Mouse (Mus musculus) ES-E14 (cell line): ENCODE measurements around the gene Rras. TPM values are rescaled to one million over a fixed set of nuclear protein-coding genes. Genes with fewer than 3 reads are reported as not detected.

Experiments
- DNase-seq: peaks from one replicate; pipeline ENCODE4 v3.0.0-alpha.2; 2013; ENCODE audit warnings: low read depth, low spot score
- H3K27ac ChIP-seq: 2 replicates; pipeline ENCODE4 v1.5.1; 2012; ENCODE audit warnings: low read depth, mild to moderate bottlenecking, low read length, moderate library complexity, mixed read lengths; ENCODE audit not compliant: poor library complexity, insufficient read depth, severe bottlenecking
- H3K36me3 ChIP-seq: 2 replicates; pipeline ENCODE4 v1.6.1; 2012; ENCODE audit warnings: mild to moderate bottlenecking, low read length, moderate library complexity, mixed read lengths; ENCODE audit not compliant: control insufficient read depth, poor library complexity, insufficient read depth, severe bottlenecking
- H3K4me1 ChIP-seq, 2 experiments: fragments of 150-350 bp in 1 of 2; sonication (generic) in 1 of 2; 2 replicates each; pipeline ENCODE4 v1.6.1; 2012; ENCODE audit warnings: low read length in 2 of 2, mild to moderate bottlenecking in 1 of 2, mixed read lengths in 1 of 2; ENCODE audit not compliant: control insufficient read depth in 2 of 2, insufficient read depth in 2 of 2, poor library complexity in 1 of 2
- H3K4me3 ChIP-seq, 2 experiments: fragments of 150-350 bp in 1 of 2; sonication (generic) in 1 of 2; 2 replicates each; pipeline ENCODE4 v1.5.1; 2012; ENCODE audit warnings: low read length in 2 of 2, low read depth in 1 of 2, mild to moderate bottlenecking in 1 of 2, mixed read lengths in 1 of 2; ENCODE audit not compliant: insufficient read depth in 1 of 2, poor library complexity in 1 of 2, severe bottlenecking in 1 of 2
- H3K9ac ChIP-seq: 2 replicates; pipeline ENCODE4 v1.6.1; 2012; ENCODE audit warnings: low read depth, mild to moderate bottlenecking, low read length, mixed read lengths; ENCODE audit not compliant: poor library complexity, insufficient read depth, severe bottlenecking
- H3K9me3 ChIP-seq: fragments of 150-350 bp; sonication (generic); 2 replicates; pipeline ENCODE4 v1.6.1; 2012; ENCODE audit warnings: low read depth, mild to moderate bottlenecking, low read length; ENCODE audit not compliant: control insufficient read depth, insufficient read depth
- CHD2 ChIP-seq: IDR thresholded peaks from 2 replicates; pipeline ENCODE4 v1.6.1; 2014; ENCODE audit warnings: mild to moderate bottlenecking, low read depth, low read length, inconsistent platforms
- HCFC1 ChIP-seq: IDR thresholded peaks from 2 replicates; pipeline ENCODE4 v1.6.1; 2012; ENCODE audit warnings: low read length, inconsistent platforms, borderline replicate concordance; ENCODE audit not compliant: insufficient read depth
- MAFK ChIP-seq: IDR thresholded peaks from 2 replicates; pipeline ENCODE4 v1.6.1; 2014; ENCODE audit warnings: mild to moderate bottlenecking, low read depth, low read length, inconsistent platforms; ENCODE audit not compliant: insufficient read depth
- ZC3H11A ChIP-seq: IDR thresholded peaks from 2 replicates; pipeline ENCODE4 v1.6.1; 2012; ENCODE audit warnings: low read depth, mild to moderate bottlenecking, inconsistent platforms, low read length, borderline replicate concordance
- ZNF384 ChIP-seq: IDR thresholded peaks from 2 replicates; pipeline ENCODE4 v1.6.1; 2012; ENCODE audit warnings: low read depth, low read length, inconsistent platforms
- in situ Hi-C, 2 experiments: fragments of 600-800 bp; cut with MboI; formaldehyde crosslinking; loops; one replicate each; pipeline ENCODE4 v1.15.1; 2025; ENCODE audit warnings: low sequenced_read_pairs in 2 of 2, inconsistent platforms in 1 of 2; ENCODE audit not compliant: unreplicated experiment in 2 of 2
- total RNA-seq: library from RNA; depleted of rRNA; stranded (reverse); fragments of 300-350 nt; gene quantifications from 2 replicates; pipeline ENCODE4 v1.2.3, GENCODE M21; 2012

The Rras gene
- total RNA-seq, 1 experiment, result 14.4 TPM

- peaks cover 37% of the 10 kb centered on the region for H3K36me3 ChIP-seq
- TF ChIP-seq CHD2, result peak; percentile 87
- TF ChIP-seq ZNF384, result peak; percentile 83
- TF ChIP-seq MAFK, result no peak
- no peak; the same call in 1 of the 2 replicates for TF ChIP-seq HCFC1
- TF ChIP-seq ZC3H11A, result no peak
- H3K4me1 ChIP-seq, result peaks cover 0 to 22% of the 10 kb centered on the region in 2 experiments; a peak in 2 of 4 replicates
- H3K27ac ChIP-seq, result peak within 1 kb of the TSS; percentile 92
- peak within 1 kb of the TSS; percentile 28 to 70 for H3K4me3 ChIP-seq
- in situ Hi-C loops, result no loop called here
- no peaks in the 10 kb centered on the region for H3K9me3 ChIP-seq
- peak within 1 kb of the TSS; percentile 79 for H3K9ac ChIP-seq
- peak; percentile 96 for DNase-seq
These were observed 43.2 kb upstream of the Rras start, which contains the start of gene Cpt1c for GRCm38 (mm10) chr7:44974383-44975116. Cpt1c (minus strand) TSS chr7:44974851.

- in situ Hi-C loops, result no loop called here
- H3K9me3 ChIP-seq, result no peaks in the 10 kb centered on the region
- H3K36me3 ChIP-seq, result peaks cover 39% of the 10 kb centered on the region
- H3K27ac ChIP-seq, result peak overlapping the region; percentile 37; the same call in 1 of the 2 replicates
- H3K4me1 ChIP-seq, result peaks cover 0 to 19% of the 10 kb centered on the region in 2 experiments; a peak in 2 of 4 replicates
- no peak overlapping the region for H3K4me3 ChIP-seq
- TF ChIP-seq MAFK, result no peak
- TF ChIP-seq CHD2, result no peak
- no peak overlapping the region for H3K9ac ChIP-seq
- no peak for DNase-seq
These were observed 42.7 kb upstream of the Rras start for GRCm38 (mm10) chr7:44975117-44975419.

GRCm38 (mm10) chr7:44978300-44978699 is 39.5 kb upstream of the Rras start:
- in situ Hi-C loops, result no loop called here
- Histone ChIP-seq H3K9ac (no peak overlapping the region), H3K36me3 (peaks cover 64% of the 10 kb centered on the region), H3K9me3 (no peaks in the 10 kb centered on the region), H3K4me1 (peaks cover 0 to 14% of the 10 kb centered on the region in 2 experiments; a peak in 2 of 4 replicates), H3K27ac (no peak overlapping the region), H3K4me3 (no peak overlapping the region)
- TF ChIP-seq ZC3H11A, result no peak
- TF ChIP-seq HCFC1, result no peak
- no peak for TF ChIP-seq CHD2
- TF ChIP-seq MAFK, result no peak
- TF ChIP-seq ZNF384, result no peak
- no peak for DNase-seq

DNA sequence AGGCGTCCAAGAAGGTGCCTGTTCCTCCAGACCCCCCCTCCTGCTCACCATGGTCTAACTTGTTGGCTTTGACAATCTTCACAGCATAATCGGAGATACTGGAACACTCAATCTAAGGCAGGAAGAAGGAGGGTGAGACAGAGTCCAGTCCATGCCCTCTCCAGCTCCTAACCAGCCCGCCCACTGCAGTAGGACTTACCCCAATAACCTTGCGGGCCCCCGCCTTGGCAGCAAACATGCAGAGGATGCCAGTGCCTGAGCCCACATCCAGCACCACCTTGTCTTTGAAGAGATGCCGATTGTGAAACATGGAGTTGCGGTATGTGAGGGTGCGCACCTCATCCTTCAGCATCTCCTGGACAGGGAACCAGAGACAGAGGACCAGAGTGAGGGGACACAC is 36.2 kb upstream of the Rras start:
- Histone ChIP-seq H3K9me3 (no peaks in the 10 kb centered on the region), H3K9ac (no peak overlapping the region), H3K36me3 (peaks cover 63% of the 10 kb centered on the region), H3K4me1 (peaks cover 2 to 19% of the 10 kb centered on the region in 2 experiments; a peak in 3 of 4 replicates), H3K4me3 (no peak overlapping the region), H3K27ac (no peak overlapping the region)
- TF ChIP-seq ZNF384, result no peak
- TF ChIP-seq MAFK, result no peak
- TF ChIP-seq ZC3H11A, result no peak
- no peak for TF ChIP-seq CHD2
- TF ChIP-seq HCFC1, result no peak
- DNase-seq, result no peak
- in situ Hi-C loops, result no loop called here

- Histone ChIP-seq H3K9ac (peak overlapping the region; percentile 34; the same call in 1 of the 2 replicates), H3K36me3 (peaks cover 47% of the 10 kb centered on the region), H3K4me1 (peaks cover 2 to 14% of the 10 kb centered on the region in 2 experiments; a peak in 2 of 4 replicates), H3K9me3 (no peaks in the 10 kb centered on the region), H3K27ac (no peak overlapping the region), H3K4me3 (no peak overlapping the region)
- TF ChIP-seq ZC3H11A (peak; percentile 5; the same call in 1 of the 2 replicates), MAFK (no peak)
- in situ Hi-C loops, result no loop called here
- no peak for DNase-seq
These were observed 34.7 kb upstream of the Rras start for GRCm38 (mm10) chr7:44983085-44983484.
